Mouse (Mus musculus) cortical plate, adult 2 months (tissue): ENCODE data around the gene Tmem184b. TPM values are rescaled to one million over a fixed set of nuclear protein-coding genes. Genes with fewer than 3 reads are reported as not detected.
A peak's percentile ranks its signal among the peaks of the same experiment; 100 is the strongest.

Experiments
- H3K27ac ChIP-seq: fragments of 200-500 bp; 2 replicates; pipeline ENCODE4 v1.5.1; 2012; ENCODE audit warnings: low read length, control low read depth, inconsistent platforms; ENCODE audit not compliant: insufficient read depth
- H3K4me1 ChIP-seq: fragments of 200-500 bp; 2 replicates; pipeline ENCODE4 v1.6.1; 2011; ENCODE audit warnings: low read length; ENCODE audit not compliant: control insufficient read depth, insufficient read depth
- H3K4me3 ChIP-seq: fragments of 200-500 bp; 2 replicates; pipeline ENCODE4 v1.5.1; 2011; ENCODE audit warnings: mild to moderate bottlenecking, low read length, control low read depth; ENCODE audit not compliant: insufficient read depth
- CTCF ChIP-seq: fragments of 200-500 bp; IDR thresholded peaks from 2 replicates; pipeline ENCODE4 v1.5.1; 2011; ENCODE audit warnings: mild to moderate bottlenecking, control low read depth, low read length; ENCODE audit not compliant: insufficient read depth; ENCODE audit errors: extremely low read depth
- POLR2A ChIP-seq: fragments of 200-500 bp; IDR thresholded peaks from 2 replicates; pipeline ENCODE4 v1.6.1; 2011; ENCODE audit warnings: mild to moderate bottlenecking, low read length, control low read depth; ENCODE audit not compliant: insufficient read depth; ENCODE audit errors: extremely low read depth
- polyA plus RNA-seq: library from polyadenylated mRNA; depleted of rRNA; stranded (reverse); fragments of >200 nt; gene quantifications from 2 replicates; pipeline ENCODE4 v1.2.3, GENCODE M21; 2012

Tmem184b gene
- polyA plus RNA-seq, 1 experiment: 75.6 TPM

DNA sequence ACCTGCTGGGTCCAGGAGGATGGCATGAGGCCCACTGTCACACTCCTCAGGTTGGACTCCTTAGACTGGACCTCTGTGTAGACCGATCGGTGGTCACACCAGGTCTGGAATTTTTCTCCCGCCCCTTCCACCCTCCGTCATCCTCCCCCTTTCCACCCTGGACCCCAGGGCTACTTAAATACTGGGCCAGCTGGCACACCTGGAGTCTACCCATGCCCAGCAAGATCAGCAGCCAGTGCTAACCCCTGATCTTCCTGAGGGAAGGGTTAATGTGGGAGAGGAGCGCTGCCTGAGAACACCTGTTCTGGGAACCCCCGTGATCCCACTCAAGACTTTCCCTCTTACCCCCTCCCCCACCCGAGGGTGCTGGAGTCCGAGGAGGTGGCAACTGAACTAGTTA, 54.7 kb downstream of the Tmem184b start:
- Histone ChIP-seq H3K4me1 (peaks cover 2% of the 10 kb centered on the region; the same call in 1 of the 2 replicates), H3K27ac (no peak overlapping the region), H3K4me3 (peak overlapping the region; percentile 53; the same call in 1 of the 2 replicates)
- no peak for TF ChIP-seq CTCF
- TF ChIP-seq POLR2A: no peak

DNA sequence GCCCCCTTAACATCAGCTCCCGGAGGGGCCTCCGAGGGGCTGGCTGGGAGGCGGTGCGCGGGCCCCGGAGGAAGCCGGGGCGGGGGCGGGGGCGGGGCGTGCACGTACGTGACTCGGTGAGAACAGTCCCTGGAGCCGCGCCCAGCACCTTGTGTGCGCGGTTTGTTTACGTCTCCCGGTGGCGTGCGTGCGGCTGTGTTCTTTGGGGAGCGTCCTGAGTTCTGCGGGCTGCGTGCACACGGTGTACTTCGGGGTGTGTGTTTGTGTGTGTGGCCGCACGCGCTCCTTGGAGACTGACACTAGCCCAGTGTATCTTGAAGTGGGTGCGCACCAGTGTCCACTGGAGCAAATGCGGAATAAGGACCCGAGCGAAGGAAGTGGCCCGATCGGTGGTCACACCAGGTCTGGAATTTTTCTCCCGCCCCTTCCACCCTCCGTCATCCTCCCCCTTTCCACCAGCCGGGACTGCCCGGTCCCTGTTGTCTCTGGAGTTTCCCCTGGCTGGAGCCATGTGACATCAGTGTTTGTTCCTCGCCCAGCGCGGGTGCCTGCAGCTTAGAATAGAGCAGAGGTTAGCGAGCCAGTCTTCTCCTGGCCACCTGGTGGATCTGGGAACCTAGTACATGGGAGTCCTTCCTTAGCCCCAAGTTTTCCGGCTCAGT, 55.4 kb downstream of the Tmem184b start:
- no peak for TF ChIP-seq CTCF
- TF ChIP-seq POLR2A: no peak
- Histone ChIP-seq H3K4me1 (peaks cover 2% of the 10 kb centered on the region; the same call in 1 of the 2 replicates), H3K4me3 (peak overlapping the region; percentile 53), H3K27ac (no peak overlapping the region)

DNA sequence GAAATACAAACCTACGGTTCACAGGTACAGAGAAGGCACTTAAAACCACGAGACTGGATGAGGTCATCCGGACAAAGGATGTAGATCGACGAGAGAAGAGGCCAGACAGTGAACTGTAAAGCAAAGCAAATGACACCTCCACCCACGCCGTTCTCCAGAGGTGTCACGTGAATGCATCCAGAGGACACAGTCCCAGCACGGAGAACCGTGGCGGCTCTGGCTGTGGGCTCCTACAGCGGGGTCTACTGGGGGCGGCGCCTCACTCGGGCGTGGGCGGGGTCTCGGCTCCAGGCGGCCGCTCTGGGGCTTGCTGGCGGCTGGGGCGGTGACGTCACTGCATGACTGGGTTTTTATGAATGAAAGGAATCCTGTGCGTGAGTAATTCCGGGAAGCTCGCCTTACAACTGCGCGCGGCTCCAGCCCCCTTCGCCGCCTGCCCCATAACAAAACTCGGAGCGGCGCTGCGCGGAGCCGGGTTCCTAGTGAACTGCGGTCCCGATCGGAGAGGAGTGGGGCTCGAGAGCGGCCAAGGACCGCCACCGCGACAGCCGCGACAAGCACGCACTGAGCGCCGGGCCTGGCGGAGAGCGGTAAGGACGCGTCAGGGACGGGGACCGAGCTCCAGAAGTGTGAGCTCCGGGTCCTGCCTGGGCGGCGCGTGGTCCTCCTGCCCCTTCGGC, 56.1 kb downstream of the Tmem184b start:
- peaks cover 2% of the 10 kb centered on the region; the same call in 1 of the 2 replicates for H3K4me1 ChIP-seq
- TF ChIP-seq CTCF (no peak), POLR2A (no peak)
- H3K27ac ChIP-seq: no peak overlapping the region; the same call in 1 of the 2 replicates
- H3K4me3 ChIP-seq: peak overlapping the region; percentile 53

DNA sequence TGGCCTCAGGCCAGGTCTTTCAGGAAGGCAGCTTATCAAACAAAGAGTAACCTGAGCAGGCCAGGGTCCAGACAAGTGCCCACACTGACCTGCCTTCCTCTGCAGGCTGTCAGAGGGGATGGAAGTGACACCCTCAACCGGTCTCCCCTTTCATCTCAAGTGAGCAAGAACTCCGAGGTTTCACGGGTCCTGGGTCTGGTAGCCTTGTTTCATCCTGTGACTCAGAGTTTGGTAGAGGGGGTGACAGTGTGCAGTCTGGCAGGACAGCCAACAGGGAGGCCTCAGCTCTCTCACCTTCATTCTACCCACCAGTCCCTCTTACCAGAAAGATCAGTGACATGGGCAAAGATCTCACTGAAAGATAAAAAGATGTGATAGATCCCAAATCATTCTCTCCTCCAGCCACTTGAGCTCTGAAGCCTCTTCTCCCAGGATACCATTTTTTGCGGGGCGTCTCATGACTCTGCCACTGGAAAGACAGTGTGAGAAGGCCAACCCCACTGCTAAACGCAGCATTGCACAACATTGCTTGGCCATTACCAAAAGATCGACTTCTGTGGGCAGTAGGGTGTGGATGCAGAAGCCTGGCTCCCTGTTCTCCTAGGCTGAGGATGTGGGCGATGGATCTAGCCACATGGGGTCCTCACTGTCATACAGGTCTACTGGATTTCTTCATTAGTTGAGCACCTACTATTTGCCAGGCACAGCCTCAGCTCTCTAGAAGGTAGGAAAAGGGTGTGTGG, 57.1 kb downstream of the Tmem184b start, which contains the start of gene Maff:
TSS of gene Maff (plus strand) at position 571 of the 743 bp plus-strand sequence.
- Histone ChIP-seq H3K27ac (no peak within 1 kb of the TSS; the same call in 1 of the 2 replicates), H3K4me3 (peak within 1 kb of the TSS; percentile 53), H3K4me1 (peaks cover 2% of the 10 kb centered on the region; the same call in 1 of the 2 replicates)
- no peak for TF ChIP-seq POLR2A
- no peak for TF ChIP-seq CTCF

DNA sequence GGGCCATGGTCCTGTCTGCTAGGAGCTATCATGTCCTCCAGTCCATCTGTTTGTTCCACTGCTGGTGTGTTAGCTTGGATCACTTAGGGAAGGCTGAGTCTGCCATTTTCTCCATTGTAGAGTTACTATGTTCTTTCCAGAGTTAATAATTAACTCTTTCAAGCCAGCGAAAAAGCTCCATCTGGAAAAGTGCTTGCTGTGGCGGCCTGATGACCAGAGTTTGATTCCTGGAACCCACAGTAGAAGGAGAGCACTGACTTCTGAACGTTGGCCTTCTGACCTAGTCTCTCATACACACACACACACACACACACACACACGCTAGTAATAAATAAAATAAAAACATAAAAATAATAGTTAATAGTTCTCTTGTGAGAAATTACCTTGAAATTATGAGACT, 58.7 kb downstream of the Tmem184b start:
- H3K4me3 ChIP-seq: no peak overlapping the region
- no peak overlapping the region for H3K27ac ChIP-seq
- H3K4me1 ChIP-seq: peaks cover 2% of the 10 kb centered on the region; the same call in 1 of the 2 replicates
- no peak for TF ChIP-seq POLR2A
- no peak for TF ChIP-seq CTCF

DNA sequence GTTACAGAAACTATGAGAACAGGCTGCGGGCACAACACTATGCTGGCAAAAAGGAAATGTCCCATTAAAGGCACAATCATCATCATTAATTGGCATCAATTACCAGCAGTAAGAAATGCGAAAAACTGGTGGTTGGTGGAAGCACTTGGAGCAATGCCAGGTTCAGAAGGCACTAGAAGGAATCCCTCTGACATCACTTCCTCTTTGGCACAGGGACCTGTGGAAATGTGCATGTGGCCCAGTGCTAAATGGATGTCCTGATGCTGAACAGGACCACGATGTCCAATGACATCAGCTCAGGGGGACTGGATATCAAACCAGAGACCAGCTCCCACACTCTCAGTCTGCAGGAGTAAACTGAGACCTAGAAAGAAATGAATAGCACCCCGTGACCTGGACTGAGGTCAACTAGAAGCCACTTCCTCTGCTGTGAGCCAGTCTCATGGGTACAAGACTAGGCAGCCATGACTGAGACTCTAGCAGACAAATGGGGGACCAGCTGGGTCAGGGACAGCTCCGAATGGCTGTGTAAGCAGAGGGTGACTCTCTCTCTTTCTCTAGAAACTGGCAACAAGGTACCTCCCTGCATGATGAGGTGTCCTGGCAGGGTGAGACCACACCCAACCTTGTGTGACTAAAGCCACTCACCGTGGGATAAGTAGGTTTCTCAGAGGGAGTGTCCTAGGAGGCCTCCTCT, 60.6 kb downstream of the Tmem184b start:
- Histone ChIP-seq H3K27ac (no peak overlapping the region), H3K4me3 (no peak overlapping the region), H3K4me1 (no peaks in the 10 kb centered on the region)
- TF ChIP-seq CTCF: no peak
- TF ChIP-seq POLR2A: no peak

DNA sequence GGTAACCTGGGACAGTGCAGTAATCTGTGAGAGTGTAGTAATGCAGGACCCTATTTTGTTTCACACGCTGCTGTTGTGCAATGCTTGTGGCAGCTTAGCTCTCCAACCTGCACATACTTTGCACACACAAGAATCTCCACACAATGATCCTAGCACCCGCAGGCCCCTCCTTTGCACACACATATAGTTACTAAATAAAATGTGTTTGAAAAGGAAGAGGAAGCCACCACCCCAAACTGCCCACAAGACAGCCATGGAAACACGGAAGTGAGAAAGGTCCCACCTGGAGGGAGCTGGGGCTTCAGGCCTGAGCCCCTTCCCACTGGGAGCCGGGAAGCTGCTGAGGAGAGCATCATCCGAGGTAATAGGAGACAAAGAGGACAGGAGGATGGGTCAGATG, 64.4 kb downstream of the Tmem184b start:
- Histone ChIP-seq H3K4me3 (no peak overlapping the region), H3K27ac (no peak overlapping the region), H3K4me1 (no peaks in the 10 kb centered on the region)
- no peak for TF ChIP-seq CTCF
- no peak for TF ChIP-seq POLR2A

DNA sequence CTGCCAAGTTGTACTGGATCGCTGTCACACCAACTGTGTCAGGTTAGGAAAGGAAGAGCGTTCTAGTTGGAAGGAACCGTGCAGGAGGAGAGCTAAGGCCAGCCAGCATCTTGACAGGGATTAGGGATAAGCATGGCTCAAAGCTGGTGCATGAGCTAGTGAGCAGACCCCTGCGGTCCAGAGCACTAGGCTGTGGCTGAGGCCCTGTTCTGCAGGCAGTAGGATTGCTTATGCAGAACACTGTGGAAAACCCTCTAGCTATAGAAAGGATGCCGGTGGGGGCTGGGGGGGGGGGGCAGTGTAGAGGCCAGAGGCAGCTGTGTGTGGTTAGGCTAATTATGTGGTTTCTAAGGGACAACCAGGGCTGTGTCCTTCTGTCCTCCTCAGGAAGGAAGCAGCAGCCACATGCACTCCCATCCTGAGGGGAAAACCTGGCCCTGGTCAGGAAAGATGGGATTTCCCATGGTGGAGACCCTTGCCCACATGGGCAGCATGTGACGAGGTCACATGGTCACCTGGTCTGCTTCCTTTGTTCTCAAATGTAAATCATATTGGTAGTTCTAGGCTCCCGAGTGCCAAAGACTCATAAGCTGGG, 68.2 kb downstream of the Tmem184b start:
- Histone ChIP-seq H3K4me1 (no peaks in the 10 kb centered on the region), H3K27ac (no peak overlapping the region), H3K4me3 (no peak overlapping the region)
- TF ChIP-seq POLR2A (no peak), CTCF (no peak)
